Mouse (Mus musculus) heart, postnatal 0 days (tissue): ENCODE results near the gene Catsper3.

Experiments
- CTCF ChIP-seq: IDR thresholded peaks from 2 replicates; pipeline ENCODE4 v1.5.1; 2016; ENCODE audit warnings: antibody characterized with exemption, control low read depth, low read depth
- EP300 ChIP-seq: IDR thresholded peaks from 2 replicates; pipeline ENCODE4 v1.6.1; 2016; ENCODE audit warnings: antibody characterized with exemption, low read depth

- TF ChIP-seq CTCF (no peak), EP300 (no peak)
These were observed 30.0 kb upstream of the Catsper3 start for GRCm38 (mm10) chr13:55754380-55754779.
